In the genomic region with DNA sequence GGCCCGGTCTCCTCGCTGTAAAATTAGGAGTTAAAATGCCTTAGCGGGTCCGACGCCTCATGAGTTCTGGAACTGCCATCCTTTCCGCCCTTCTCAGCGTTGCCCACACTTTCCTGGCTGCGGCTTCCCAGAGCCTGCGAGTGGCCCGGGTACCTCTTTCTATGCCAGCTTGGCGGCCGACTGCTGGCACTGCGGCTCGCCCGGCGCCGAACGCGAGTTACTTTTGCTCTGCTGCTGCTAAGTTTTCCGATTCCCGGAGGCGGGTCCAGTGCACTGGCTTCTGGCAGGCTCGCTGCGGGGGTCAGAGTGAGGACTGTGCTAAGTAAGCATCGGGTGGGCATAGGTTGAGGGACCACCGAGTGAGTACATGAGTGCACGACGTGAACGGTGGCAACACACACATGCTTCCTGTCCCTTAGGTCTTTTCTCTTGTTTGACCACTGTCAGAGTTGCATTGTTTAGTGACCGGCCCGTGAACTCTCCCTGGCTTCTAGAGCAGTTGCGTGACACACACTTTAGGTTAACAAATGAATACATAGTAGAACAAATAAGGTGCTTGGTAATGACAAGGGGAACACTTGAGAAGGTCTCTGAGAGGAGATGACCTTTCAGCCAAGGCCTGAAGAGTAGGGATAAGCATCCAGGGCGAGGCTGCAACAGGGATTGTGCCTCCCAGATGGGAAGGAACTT, we compare ENCODE assay signal across 8 mouse cellular contexts. TPM values are rescaled to one million over a fixed set of nuclear protein-coding genes. Genes with fewer than 3 reads are reported as not detected.
A peak's percentile ranks its signal among the peaks of the same experiment; 100 is the strongest.
DNase-seq lines count a peak whose midpoint lies in the region; ATAC-seq lines count a peak whose summit lies in the region.

No protein-coding gene starts in this region.

- no peaks in the 10 kb centered on the region for H3K9me3 ChIP-seq in limb, embryonic 15.5 days
- H3K9me3 ChIP-seq in midbrain, embryonic 12.5 days: no peaks in the 10 kb centered on the region

- no peak for DNase-seq in cerebellum, adult 8-10 months
- DNase-seq in urinary bladder, postnatal 14 days (ENCODE audit: low spot score): peak; percentile 25
- no peak for DNase-seq in urinary bladder, postnatal 36 days (ENCODE audit: low spot score in 2 of 2)
- DNase-seq in heart, postnatal 14 days: peak; percentile 44 to 51
- DNase-seq in layer of hippocampus, adult 11-12 months (ENCODE audit: low spot score): no peak

- peaks cover 27% of the 10 kb centered on the region for H3K36me3 ChIP-seq in limb, embryonic 15.5 days
- peaks cover 25% of the 10 kb centered on the region for H3K36me3 ChIP-seq in midbrain, embryonic 12.5 days

- intact Hi-C loops in heart, postnatal 14 days (cut with DNase I): loop anchor here (5.0 kb wide), 2 partner anchors 95 to 155 kb away; a partner anchor contains a TSS

- H3K4me3 ChIP-seq in limb, embryonic 15.5 days: peak overlapping the region; percentile 86
- H3K4me3 ChIP-seq in midbrain, embryonic 12.5 days: peak overlapping the region; percentile 74

- H3K27ac ChIP-seq in limb, embryonic 15.5 days: peak overlapping the region; percentile 39; the same call in 1 of the 2 replicates
- no peak overlapping the region for H3K27ac ChIP-seq in midbrain, embryonic 12.5 days (replicated peaks)

- H3K27me3 ChIP-seq in limb, embryonic 15.5 days: no peaks in the 10 kb centered on the region
- H3K27me3 ChIP-seq in midbrain, embryonic 12.5 days: no peaks in the 10 kb centered on the region

- peak overlapping the region; percentile 76 for H3K9ac ChIP-seq in limb, embryonic 15.5 days
- H3K9ac ChIP-seq in midbrain, embryonic 12.5 days (replicated peaks): peak overlapping the region; percentile 88

- WGBS in limb, embryonic 15.5 days: 6% methylated on average over 33 of the region's 33 CpGs
- whole genome bisulfite sequencing in midbrain, embryonic 12.5 days: 4% methylated on average over 33 of the region's 33 CpGs

- H3K4me1 ChIP-seq in limb, embryonic 15.5 days: peaks cover 19% of the 10 kb centered on the region
- H3K4me1 ChIP-seq in midbrain, embryonic 12.5 days: peaks cover 18% of the 10 kb centered on the region

- ATAC-seq in cerebellum, adult (ENCODE audit: insufficient number of reproducible peaks, low FRiP score, low TSS enrichment): peak; percentile 9; the same call in 1 of the 2 replicates
- ATAC-seq in limb, embryonic 15.5 days (ENCODE audit: insufficient number of reproducible peaks, low FRiP score, low TSS enrichment, low read depth): no peak
- ATAC-seq in midbrain, embryonic 12.5 days (ENCODE audit: low FRiP score, low read depth): 0 out of 2 replicates have a peak, but pooled peaks have one; percentile 21

- H3K4me2 ChIP-seq in limb, embryonic 15.5 days: peak overlapping the region; percentile 96
- peak overlapping the region; percentile 100 for H3K4me2 ChIP-seq in midbrain, embryonic 12.5 days (replicated peaks)

RNA-seq across cellular contexts. Expression of a gene that starts 0.5 kb away (rescaled TPM):
- total RNA-seq in heart, postnatal 14 days (2021): 10 to 100 TPM; 11.7 to 14.5 TPM
- polyA plus RNA-seq in limb, embryonic 15.5 days (2015; fragmentation: Nextera tagmentation; extraction: Ambion mirVana): 8.0 and 8.4 TPM in 2 replicates
- polyA plus RNA-seq in midbrain, embryonic 12.5 days (2016; fragmentation: Nextera tagmentation; extraction: Ambion mirVana): 5.8 and 9.5 TPM in 2 replicates

RNA-seq across cellular contexts. Expression of a gene that starts 0.6 kb away (rescaled TPM):
- 10 to 100 TPM; 90.0 to 98.9 TPM for total RNA-seq in heart, postnatal 14 days (2021)
- 87.8 and 88.3 TPM in 2 replicates for polyA plus RNA-seq in limb, embryonic 15.5 days (2015; fragmentation: Nextera tagmentation; extraction: Ambion mirVana)
- 91.0 and 91.9 TPM in 2 replicates for polyA plus RNA-seq in midbrain, embryonic 12.5 days (2016; fragmentation: Nextera tagmentation; extraction: Ambion mirVana)

RNA-seq across cellular contexts. Expression of a gene that starts 29.4 kb away (rescaled TPM):
- total RNA-seq in heart, postnatal 14 days (2021): not detected
- not detected in 2 replicates for polyA plus RNA-seq in limb, embryonic 15.5 days (2015; fragmentation: Nextera tagmentation; extraction: Ambion mirVana)
- 0.06 and 0.09 TPM in 2 replicates for polyA plus RNA-seq in midbrain, embryonic 12.5 days (2016; fragmentation: Nextera tagmentation; extraction: Ambion mirVana)

Comparison
In these comparisons a context has a peak if more than half of its experiments do, and no peak if none do; other contexts are left out.
1. DNase-seq: peak in urinary bladder, postnatal 14 days (single experiment) and heart, postnatal 14 days (2 of 2); none in cerebellum, adult 8-10 months (single experiment), urinary bladder, postnatal 36 days (0 of 2) and layer of hippocampus, adult 11-12 months (single experiment).